In genomic region chr6:120955215-120955614, GRCm38 (mm10) we compare ENCODE assay signal across 10 mouse cellular contexts. TPM values are rescaled to one million over a fixed set of nuclear protein-coding genes. Genes with fewer than 3 reads are reported as not detected.
DNase-seq lines count a peak whose midpoint lies in the region; ATAC-seq and TF ChIP-seq lines count a peak whose summit lies in the region.
"Had no signal": no experiment of that assay in that cellular context is flagged by ENCODE, and none has a peak within 500 bp of the region (broad histone marks: within the 10 kb centered on the region; RNA-seq: fewer than 3 reads in every experiment).

No protein-coding gene starts in this region.

- H3ac ChIP-seq in myocyte (ENCODE audit: control insufficient read depth, insufficient read length): no peak overlapping the region

- H3K4me2 ChIP-seq in liver, embryonic 11.5 days: no peak overlapping the region
- peak overlapping the region; percentile 7 for H3K4me2 ChIP-seq in myocyte (ENCODE audit: low read depth)
- H3K4me2 ChIP-seq in forebrain, postnatal 0 days (ENCODE audit: low read depth): no peak overlapping the region
- H3K4me2 ChIP-seq: neural tube, embryonic 12.5 days had no signal

- H3K9ac ChIP-seq in liver, embryonic 11.5 days (ENCODE audit: low read depth, low read length): no peak overlapping the region
- no peak overlapping the region for H3K9ac ChIP-seq in forebrain, postnatal 0 days
- H3K9ac ChIP-seq: neural tube, embryonic 12.5 days had no signal

- peak; percentile 94 for DNase-seq in heart, adult 11 months
- DNase-seq in heart, postnatal 10 days: no peak
- no peak for DNase-seq in liver, embryonic 11.5 days (ENCODE audit: low spot score)
- DNase-seq in embryo, embryonic 10 days (ENCODE audit: low spot score): no peak
- no peak for DNase-seq in testis, postnatal 14 days (ENCODE audit: low spot score)
- DNase-seq in forebrain, postnatal 0 days: no peak
- DNase-seq: kidney, adult 8-10 months had no signal

- 50% methylated on average over 3 of the region's 3 CpGs for WGBS in liver, embryonic 11.5 days
- 78% methylated on average over 3 of the region's 3 CpGs for WGBS in forebrain, postnatal 0 days

- TF ChIP-seq CTCF in forebrain, postnatal 0 days (IDR thresholded peaks at IDR 0.05; ENCODE audit: low read depth): no peak

- intact Hi-C loops in heart, postnatal 10 days (cut with DNase I): no loop called here

- H3K36me3 ChIP-seq in liver, embryonic 11.5 days (ENCODE audit: control insufficient read depth, insufficient read depth, low read length): peaks cover 37% of the 10 kb centered on the region
- H3K36me3 ChIP-seq in myocyte (ENCODE audit: control insufficient read depth, insufficient read depth): peaks cover 9% of the 10 kb centered on the region
- H3K36me3 ChIP-seq in forebrain, postnatal 0 days (ENCODE audit: insufficient read depth): peaks cover 78% of the 10 kb centered on the region

- ATAC-seq in CD4-positive, CD25-positive, alpha-beta regulatory T cell, adult 4 months: peak; percentile 97
- no peak for ATAC-seq in liver, embryonic 11.5 days (replicated peaks; ENCODE audit: low FRiP score)
- ATAC-seq in forebrain, postnatal 0 days: no peak

- no peaks in the 10 kb centered on the region for H3K79me2 ChIP-seq in myocyte (ENCODE audit: control insufficient read depth, insufficient read depth)

- peaks cover 39% of the 10 kb centered on the region for H3K4me1 ChIP-seq in liver, embryonic 11.5 days (replicated peaks; ENCODE audit: control insufficient read depth, insufficient read depth, low read length)
- H3K4me1 ChIP-seq in forebrain, postnatal 0 days (ENCODE audit: insufficient read depth): no peaks in the 10 kb centered on the region
- H3K4me1 ChIP-seq: neural tube, embryonic 12.5 days had no signal

- H3K27me3 ChIP-seq in liver, embryonic 11.5 days (replicated peaks; ENCODE audit: control insufficient read depth, insufficient read depth, low read length): no peaks in the 10 kb centered on the region
- H3K27me3 ChIP-seq in myocyte (ENCODE audit: control insufficient read depth, insufficient read depth, insufficient read length): no peaks in the 10 kb centered on the region
- H3K27me3 ChIP-seq in forebrain, postnatal 0 days (ENCODE audit: insufficient read depth, low read length): no peaks in the 10 kb centered on the region
- H3K27me3 ChIP-seq: neural tube, embryonic 12.5 days had no signal

- no peak for TF ChIP-seq POLR2A in myocyte (IDR thresholded peaks at IDR 0.05; ENCODE audit: insufficient read length, low read depth)

- H3K9me3 ChIP-seq in liver, embryonic 11.5 days (ENCODE audit: control insufficient read depth, low read length): no peaks in the 10 kb centered on the region
- H3K9me3 ChIP-seq in forebrain, postnatal 0 days (ENCODE audit: low read length): no peaks in the 10 kb centered on the region
- H3K9me3 ChIP-seq: neural tube, embryonic 12.5 days had no signal

- H3K4me3 ChIP-seq in liver, embryonic 11.5 days (ENCODE audit: low read depth, low read length): no peak overlapping the region
- no peak overlapping the region for H3K4me3 ChIP-seq in myocyte
- H3K4me3 ChIP-seq in forebrain, postnatal 0 days (ENCODE audit: low read depth, low read length): no peak overlapping the region
- H3K4me3 ChIP-seq: neural tube, embryonic 12.5 days had no signal

- peak overlapping the region; percentile 97 for H3K27ac ChIP-seq in liver, embryonic 11.5 days (ENCODE audit: low read depth, low read length)
- H3K27ac ChIP-seq in forebrain, postnatal 0 days (ENCODE audit: low read depth, low read length): no peak overlapping the region
- H3K27ac ChIP-seq: neural tube, embryonic 12.5 days had no signal

TF ChIP-seq in myocyte, 11 proteins besides CTCF, POLR2A, EP300 and RAD21:
- TF ChIP-seq USF1 (IDR thresholded peaks at IDR 0.05; ENCODE audit: low read depth): no peak
- TF ChIP-seq MYOG (IDR thresholded peaks at IDR 0.05; ENCODE audit: control insufficient read depth in 1 of 3, insufficient read depth in 1 of 3, insufficient read length in 2 of 3, low read depth in 2 of 3): peak in 2 of 3 experiments; percentile 31 to 54
- peak in 2 of 3 experiments; percentile 49 to 73 for TF ChIP-seq MYOD1 (IDR thresholded peaks at IDR 0.05; ENCODE audit: control insufficient read depth in 1 of 3, insufficient read length in 2 of 3, low read depth in 2 of 3)

RNA-seq across cellular contexts. Expression of gene Bid, which starts 38.6 kb away (rescaled TPM):
- total RNA-seq in heart, postnatal 10 days (2021): 1 to 10 TPM; 2.4 TPM
- polyA plus RNA-seq in CD4-positive, CD25-positive, alpha-beta regulatory T cell, adult 4 months (2017; shearing (Covaris generic)): 10 to 100 TPM; 51.9 to 73.2 TPM
- 48.2 and 51.5 TPM in 2 replicates for polyA plus RNA-seq in liver, embryonic 11.5 days (2014; fragmentation: Nextera tagmentation; extraction: Ambion mirVana)
- 34.3 TPM for polyA plus RNA-seq in myocyte (2012; fragmentation: generic; extraction: Trizol)
- 26.9 and 27.3 TPM in 2 replicates for total RNA-seq in forebrain, postnatal 0 days (2014; rRNA removed)
- polyA plus RNA-seq in forebrain, postnatal 0 days (2015; fragmentation: Nextera tagmentation; extraction: Ambion mirVana): 38.4 and 44.9 TPM in 2 replicates
